Mouse (Mus musculus) lung, postnatal 0 days (tissue): ENCODE results near the gene Prr18.

ENCODE experiments used
- CTCF ChIP-seq: IDR thresholded peaks from 2 replicates; pipeline ENCODE4 v1.5.1; 2016; ENCODE audit warnings: antibody characterized with exemption, mild to moderate bottlenecking
- EP300 ChIP-seq: IDR thresholded peaks from 2 replicates; pipeline ENCODE4 v1.6.1; 2016; ENCODE audit warnings: antibody characterized with exemption, mild to moderate bottlenecking, control low read depth

DNA sequence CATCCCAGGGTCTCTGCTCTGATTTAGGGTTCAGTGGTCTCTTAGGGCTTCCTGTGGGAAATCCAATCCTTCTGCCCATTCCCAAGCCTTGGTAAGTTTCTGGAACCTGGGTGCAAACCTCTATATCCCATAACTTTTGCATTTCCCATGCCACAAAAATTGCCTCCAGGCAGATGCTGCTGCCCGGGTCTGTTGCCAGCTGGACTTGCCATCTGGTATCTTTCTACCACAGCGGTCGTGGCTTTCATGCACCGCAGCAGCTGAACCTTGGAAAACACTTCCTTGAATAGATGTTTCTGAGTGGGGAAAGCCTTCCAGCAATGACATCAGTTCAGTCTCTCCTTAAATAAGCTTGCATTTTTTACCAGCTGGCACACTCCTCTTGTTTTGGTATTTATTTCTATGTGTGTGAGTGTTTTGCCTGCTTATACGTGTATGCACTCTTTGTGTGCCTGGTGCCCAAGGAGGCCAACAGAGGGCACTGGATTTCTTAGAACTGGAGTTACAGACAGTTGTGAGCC lies 10.6 kb downstream of the Prr18 start:
- TF ChIP-seq CTCF: no peak
- no peak for TF ChIP-seq EP300
